Mouse (Mus musculus): ENCODE results near the gene Pla2g2f.

DNA sequence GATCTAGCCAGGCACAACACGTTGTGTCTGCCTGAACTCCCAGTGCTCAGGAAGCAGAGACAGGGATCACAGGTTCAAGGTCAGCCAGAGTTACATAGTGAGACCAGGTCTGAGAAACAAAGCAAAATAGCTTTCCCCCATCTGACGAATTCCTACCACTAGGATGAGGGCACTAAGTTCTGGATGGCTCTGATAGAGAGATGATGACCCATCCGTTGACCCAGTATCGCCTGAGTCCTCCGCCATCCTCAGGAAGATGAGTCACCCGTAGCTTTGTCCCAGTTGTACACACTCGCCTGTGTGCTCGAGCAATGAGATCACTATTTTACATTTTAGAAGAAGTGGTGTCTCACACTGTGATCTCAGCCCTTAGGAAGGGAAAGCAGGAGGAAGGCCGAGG, 4.8 kb upstream of the Pla2g2f start:
- no peak for TF ChIP-seq POLR2A (IDR thresholded peaks at IDR 0.05; ENCODE audit: low read depth, low read length)
- no peak for TF ChIP-seq CTCF (IDR thresholded peaks at IDR 0.05; ENCODE audit: extremely low read depth, insufficient read length, insufficient replicate concordance, low read depth, low read length)
